Mouse (Mus musculus): ENCODE results near the gene Phc2.

DNA sequence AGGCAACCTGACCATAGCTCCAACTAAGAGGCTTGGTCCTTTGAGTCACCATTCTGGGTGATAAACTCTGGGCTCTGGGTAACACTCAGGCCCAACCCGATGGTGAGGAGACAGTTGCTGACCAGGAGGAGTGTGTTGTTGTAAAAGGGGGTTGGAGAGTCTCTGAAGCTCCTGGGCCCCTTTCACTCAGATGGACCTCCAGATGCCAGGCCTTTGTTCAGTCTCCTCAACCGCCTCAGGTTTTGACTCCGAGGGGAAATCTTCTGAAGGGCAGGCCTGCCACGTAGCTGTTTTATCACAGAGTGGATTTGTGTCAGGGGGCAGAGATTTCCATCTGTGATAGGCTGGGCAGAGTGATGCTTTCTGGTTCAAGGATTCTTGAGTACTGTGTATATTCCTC is 61.8 kb downstream of the Phc2 start:
- TF ChIP-seq POLR2A (IDR thresholded peaks at IDR 0.05; ENCODE audit: low read depth, low read length) = no peak
- no peak for TF ChIP-seq CTCF (IDR thresholded peaks at IDR 0.05; ENCODE audit: extremely low read depth, insufficient read length, insufficient replicate concordance, low read depth, low read length)

Measured in small intestine, adult 2 months (tissue).